Mouse (Mus musculus): ENCODE measurements around the gene Pln. TPM values are rescaled to one million over a fixed set of nuclear protein-coding genes. Genes with fewer than 3 reads are reported as not detected.
A peak's percentile ranks its signal among the peaks of the same experiment; 100 is the strongest.

The Pln gene
- 1.1 and 1.3 TPM in 2 replicates for polyA plus RNA-seq (2014; fragmentation: Nextera tagmentation; extraction: Ambion mirVana)

GRCm38 (mm10) chr10:53337162-53337923 lies at the start of gene Pln:
Gene Pln, plus strand, starts transcription at chr10:53337667.
- no peaks in the 10 kb centered on the region for H3K9me3 ChIP-seq (ENCODE audit: control insufficient read depth, low read length)
- DNase-seq (ENCODE audit: low spot score): no peak
- no peak within 1 kb of the TSS for H3K4me2 ChIP-seq (ENCODE audit: low read depth, low read length)
- H3K36me3 ChIP-seq (ENCODE audit: control insufficient read depth, insufficient read depth, low read length): no peaks in the 10 kb centered on the region
- no peak within 1 kb of the TSS for H3K4me3 ChIP-seq (ENCODE audit: low read depth, low read length)
- no peak within 1 kb of the TSS for H3K9ac ChIP-seq (ENCODE audit: low read depth, low read length)
- ATAC-seq (ENCODE audit: low read depth): no peak
- no peaks in the 10 kb centered on the region for H3K4me1 ChIP-seq (ENCODE audit: control insufficient read depth, insufficient read depth, low read length)
- WGBS: 72% methylated on average over 6 of the region's 6 CpGs
- H3K27ac ChIP-seq (replicated peaks; ENCODE audit: low read depth, low read length): no peak within 1 kb of the TSS
- no peaks in the 10 kb centered on the region for H3K27me3 ChIP-seq (replicated peaks; ENCODE audit: control insufficient read depth, insufficient read depth, low read length)

- H3K9me3 ChIP-seq (ENCODE audit: control insufficient read depth, low read length): no peaks in the 10 kb centered on the region
- no peak overlapping the region for H3K9ac ChIP-seq (ENCODE audit: low read depth, low read length)
- H3K4me2 ChIP-seq (ENCODE audit: low read depth, low read length): no peak overlapping the region
- no peaks in the 10 kb centered on the region for H3K27me3 ChIP-seq (replicated peaks; ENCODE audit: control insufficient read depth, insufficient read depth, low read length)
- DNase-seq (ENCODE audit: low spot score): peak; percentile 40
- H3K27ac ChIP-seq (replicated peaks; ENCODE audit: low read depth, low read length): no peak overlapping the region
- 35% methylated on average over 3 of the region's 3 CpGs for WGBS
- H3K4me3 ChIP-seq (ENCODE audit: low read depth, low read length): no peak overlapping the region
- H3K36me3 ChIP-seq (ENCODE audit: control insufficient read depth, insufficient read depth, low read length): peaks cover 7% of the 10 kb centered on the region; the same call in 1 of the 2 replicates
- 0 out of 2 replicates have a peak, but pooled peaks have one; percentile 62 for ATAC-seq (ENCODE audit: low read depth)
- H3K4me1 ChIP-seq (ENCODE audit: control insufficient read depth, insufficient read depth, low read length): no peaks in the 10 kb centered on the region
Measured at GRCm38 (mm10) chr10:53305867-53306266, 31.6 kb upstream of the Pln start.

GRCm38 (mm10) chr10:53306674-53307073 lies 30.8 kb upstream of the Pln start:
- no peaks in the 10 kb centered on the region for H3K9me3 ChIP-seq (ENCODE audit: control insufficient read depth, low read length)
- H3K4me2 ChIP-seq (ENCODE audit: low read depth, low read length): no peak overlapping the region
- no peaks in the 10 kb centered on the region for H3K4me1 ChIP-seq (ENCODE audit: control insufficient read depth, insufficient read depth, low read length)
- H3K36me3 ChIP-seq (ENCODE audit: control insufficient read depth, insufficient read depth, low read length): peaks cover 3% of the 10 kb centered on the region; the same call in 1 of the 2 replicates
- H3K9ac ChIP-seq (ENCODE audit: low read depth, low read length): no peak overlapping the region
- ATAC-seq (ENCODE audit: low read depth) (no peak), DNase-seq (ENCODE audit: low spot score) (no peak)
- no peak overlapping the region for H3K4me3 ChIP-seq (ENCODE audit: low read depth, low read length)
- 94% methylated on average over 3 of the region's 3 CpGs for WGBS
- no peak overlapping the region for H3K27ac ChIP-seq (replicated peaks; ENCODE audit: low read depth, low read length)
- H3K27me3 ChIP-seq (replicated peaks; ENCODE audit: control insufficient read depth, insufficient read depth, low read length): no peaks in the 10 kb centered on the region

- no peak overlapping the region for H3K4me3 ChIP-seq (ENCODE audit: low read depth, low read length)
- no peaks in the 10 kb centered on the region for H3K36me3 ChIP-seq (ENCODE audit: control insufficient read depth, insufficient read depth, low read length)
- H3K27ac ChIP-seq (replicated peaks; ENCODE audit: low read depth, low read length): no peak overlapping the region
- H3K27me3 ChIP-seq (replicated peaks; ENCODE audit: control insufficient read depth, insufficient read depth, low read length): no peaks in the 10 kb centered on the region
- H3K4me2 ChIP-seq (ENCODE audit: low read depth, low read length): no peak overlapping the region
- no peaks in the 10 kb centered on the region for H3K4me1 ChIP-seq (ENCODE audit: control insufficient read depth, insufficient read depth, low read length)
- no peaks in the 10 kb centered on the region for H3K9me3 ChIP-seq (ENCODE audit: control insufficient read depth, low read length)
- H3K9ac ChIP-seq (ENCODE audit: low read depth, low read length): no peak overlapping the region
- DNase-seq (ENCODE audit: low spot score) (no peak), ATAC-seq (ENCODE audit: low read depth) (no peak)
Measured at GRCm38 (mm10) chr10:53323367-53323766, 14.1 kb upstream of the Pln start.

GRCm38 (mm10) chr10:53324663-53325062 lies 12.8 kb upstream of the Pln start:
- H3K9me3 ChIP-seq (ENCODE audit: control insufficient read depth, low read length): no peaks in the 10 kb centered on the region
- H3K36me3 ChIP-seq (ENCODE audit: control insufficient read depth, insufficient read depth, low read length): no peaks in the 10 kb centered on the region
- 28% methylated on average over 1 of the region's 1 CpGs for WGBS
- no peaks in the 10 kb centered on the region for H3K4me1 ChIP-seq (ENCODE audit: control insufficient read depth, insufficient read depth, low read length)
- DNase-seq (ENCODE audit: low spot score) (peak; percentile 59), ATAC-seq (ENCODE audit: low read depth) (peak; percentile 30; the same call in 1 of the 2 replicates)
- H3K9ac ChIP-seq (ENCODE audit: low read depth, low read length): no peak overlapping the region
- no peaks in the 10 kb centered on the region for H3K27me3 ChIP-seq (replicated peaks; ENCODE audit: control insufficient read depth, insufficient read depth, low read length)
- no peak overlapping the region for H3K4me3 ChIP-seq (ENCODE audit: low read depth, low read length)
- H3K27ac ChIP-seq (replicated peaks; ENCODE audit: low read depth, low read length): no peak overlapping the region
- no peak overlapping the region for H3K4me2 ChIP-seq (ENCODE audit: low read depth, low read length)

- DNase-seq (ENCODE audit: low spot score): no peak
- Histone ChIP-seq H3K4me3 (ENCODE audit: low read depth, low read length) (no peak overlapping the region), H3K4me1 (ENCODE audit: control insufficient read depth, insufficient read depth, low read length) (no peaks in the 10 kb centered on the region), H3K36me3 (ENCODE audit: control insufficient read depth, insufficient read depth, low read length) (no peaks in the 10 kb centered on the region), H3K9ac (ENCODE audit: low read depth, low read length) (no peak overlapping the region), H3K27me3 (replicated peaks; ENCODE audit: control insufficient read depth, insufficient read depth, low read length) (no peaks in the 10 kb centered on the region), H3K27ac (replicated peaks; ENCODE audit: low read depth, low read length) (no peak overlapping the region), H3K9me3 (ENCODE audit: control insufficient read depth, low read length) (no peaks in the 10 kb centered on the region), H3K4me2 (ENCODE audit: low read depth, low read length) (no peak overlapping the region)
- ATAC-seq (ENCODE audit: low read depth): no peak
Measured at GRCm38 (mm10) chr10:53326367-53326766, 11.1 kb upstream of the Pln start.

GRCm38 (mm10) chr10:53329257-53329656 lies 8.2 kb upstream of the Pln start:
- no peaks in the 10 kb centered on the region for H3K9me3 ChIP-seq (ENCODE audit: control insufficient read depth, low read length)
- H3K4me2 ChIP-seq (ENCODE audit: low read depth, low read length): no peak overlapping the region
- H3K4me1 ChIP-seq (ENCODE audit: control insufficient read depth, insufficient read depth, low read length): no peaks in the 10 kb centered on the region
- WGBS: 74% methylated on average over 3 of the region's 3 CpGs
- H3K9ac ChIP-seq (ENCODE audit: low read depth, low read length): no peak overlapping the region
- H3K27ac ChIP-seq (replicated peaks; ENCODE audit: low read depth, low read length): no peak overlapping the region
- DNase-seq (ENCODE audit: low spot score): no peak
- no peak for ATAC-seq (ENCODE audit: low read depth)
- no peaks in the 10 kb centered on the region for H3K36me3 ChIP-seq (ENCODE audit: control insufficient read depth, insufficient read depth, low read length)
- H3K27me3 ChIP-seq (replicated peaks; ENCODE audit: control insufficient read depth, insufficient read depth, low read length): no peaks in the 10 kb centered on the region
- no peak overlapping the region for H3K4me3 ChIP-seq (ENCODE audit: low read depth, low read length)

GRCm38 (mm10) chr10:53332752-53333151 lies 4.7 kb upstream of the Pln start:
- H3K4me3 ChIP-seq (ENCODE audit: low read depth, low read length): no peak overlapping the region
- H3K9me3 ChIP-seq (ENCODE audit: control insufficient read depth, low read length): no peaks in the 10 kb centered on the region
- no peaks in the 10 kb centered on the region for H3K27me3 ChIP-seq (replicated peaks; ENCODE audit: control insufficient read depth, insufficient read depth, low read length)
- no peak overlapping the region for H3K9ac ChIP-seq (ENCODE audit: low read depth, low read length)
- H3K27ac ChIP-seq (replicated peaks; ENCODE audit: low read depth, low read length): no peak overlapping the region
- ATAC-seq (ENCODE audit: low read depth) (no peak), DNase-seq (ENCODE audit: low spot score) (no peak)
- H3K4me1 ChIP-seq (ENCODE audit: control insufficient read depth, insufficient read depth, low read length): no peaks in the 10 kb centered on the region
- 82% methylated on average over 2 of the region's 2 CpGs for WGBS
- H3K36me3 ChIP-seq (ENCODE audit: control insufficient read depth, insufficient read depth, low read length): no peaks in the 10 kb centered on the region
- no peak overlapping the region for H3K4me2 ChIP-seq (ENCODE audit: low read depth, low read length)

- ATAC-seq (ENCODE audit: low read depth) (no peak), DNase-seq (ENCODE audit: low spot score) (no peak)
- H3K36me3 ChIP-seq (ENCODE audit: control insufficient read depth, insufficient read depth, low read length): no peaks in the 10 kb centered on the region
- no peak overlapping the region for H3K27ac ChIP-seq (replicated peaks; ENCODE audit: low read depth, low read length)
- H3K4me3 ChIP-seq (ENCODE audit: low read depth, low read length): no peak overlapping the region
- H3K4me1 ChIP-seq (ENCODE audit: control insufficient read depth, insufficient read depth, low read length): no peaks in the 10 kb centered on the region
- no peak overlapping the region for H3K4me2 ChIP-seq (ENCODE audit: low read depth, low read length)
- 90% methylated on average over 2 of the region's 2 CpGs for WGBS
- H3K9ac ChIP-seq (ENCODE audit: low read depth, low read length): no peak overlapping the region
- H3K9me3 ChIP-seq (ENCODE audit: control insufficient read depth, low read length): no peaks in the 10 kb centered on the region
- H3K27me3 ChIP-seq (replicated peaks; ENCODE audit: control insufficient read depth, insufficient read depth, low read length): no peaks in the 10 kb centered on the region
Measured at GRCm38 (mm10) chr10:53335266-53335665, 2.2 kb upstream of the Pln start.
